Mouse (Mus musculus): ENCODE data around the gene Ptms.

- TF ChIP-seq CTCF (IDR thresholded peaks at IDR 0.05; ENCODE audit: low read depth, low read length) (no peak), POLR2A (IDR thresholded peaks at IDR 0.05; ENCODE audit: borderline replicate concordance, low read depth, low read length) (no peak)
These were observed 10.3 kb upstream of the Ptms start for GRCm38 (mm10) chr6:124930231-124930630.

Data from bone marrow macrophage, adult 2 months (primary cell).